Mouse (Mus musculus): ENCODE data around the gene Gm16503. TPM values are rescaled to one million over a fixed set of nuclear protein-coding genes. Genes with fewer than 3 reads are reported as not detected.

The Gm16503 gene
- total RNA-seq, 2 experiments from 2014 or later = 1.8 to 2.4 TPM

Other genes with a start within 250 kb of the Gm16503 start
- gene Zfp988, start 234.5 kb upstream of the Gm16503 start, total RNA-seq (2021) = under 1 TPM; 0.39 to 0.40 TPM
- under 1 TPM in 1 of 2 experiments, not detected in 1; 0.64 TPM for gene Zfp978, start 178.9 kb upstream of the Gm16503 start, total RNA-seq (2021)
- gene Zfp982, start 47.8 kb upstream of the Gm16503 start, total RNA-seq (2021) = 10 to 100 TPM; 11.1 to 11.5 TPM
- under 1 TPM; 0.73 to 0.79 TPM for gene Zfp985, start 13.1 kb downstream of the Gm16503 start, total RNA-seq (2021)
- gene Zfp979, start 102.3 kb downstream of the Gm16503 start, total RNA-seq (2021) = 1 to 10 TPM; 4.4 to 4.6 TPM
- under 1 TPM; 0.53 to 0.65 TPM for gene Zfp534, start 162.3 kb downstream of the Gm16503 start, total RNA-seq (2021)